Mouse (Mus musculus) v-Abl transformed pro-B cells (cell line): ENCODE measurements around the gene Fndc3b.

Experiments
- in situ Hi-C, 2 experiments: fragments of 400-800 bp; cut with MboI; formaldehyde crosslinking; loops; one replicate each; pipeline ENCODE4 v1.15.1; 2025; ENCODE audit not compliant: unreplicated experiment in 2 of 2

Gene Fndc3b

GRCm38 (mm10) chr3:27710648-27711428 is at the start of gene Fndc3b:
Gene Fndc3b, minus strand, starts transcription at chr3:27711307.
- in situ Hi-C loops, result no loop called here

- in situ Hi-C loops, result no loop called here
These were observed 49.2 kb upstream of the Fndc3b start for GRCm38 (mm10) chr3:27760278-27760677.

GRCm38 (mm10) chr3:27758976-27759375 is 47.9 kb upstream of the Fndc3b start:
- in situ Hi-C loops, result no loop called here

GRCm38 (mm10) chr3:27751657-27752056 is 40.5 kb upstream of the Fndc3b start:
- in situ Hi-C loops, result no loop called here

GRCm38 (mm10) chr3:27751156-27751555 is 40.0 kb upstream of the Fndc3b start:
- in situ Hi-C loops, result no loop called here

- in situ Hi-C loops, result no loop called here
These were observed 34.5 kb upstream of the Fndc3b start for GRCm38 (mm10) chr3:27745651-27746050.

GRCm38 (mm10) chr3:27744754-27745153 is 33.6 kb upstream of the Fndc3b start:
- in situ Hi-C loops, result no loop called here

- in situ Hi-C loops, result no loop called here
These were observed 32.4 kb upstream of the Fndc3b start for GRCm38 (mm10) chr3:27743271-27744145.

GRCm38 (mm10) chr3:27742124-27742523 is 31.0 kb upstream of the Fndc3b start:
- in situ Hi-C loops, result no loop called here

- in situ Hi-C loops, result no loop called here
These were observed 29.0 kb upstream of the Fndc3b start for GRCm38 (mm10) chr3:27740136-27740535.

- in situ Hi-C loops, result no loop called here
These were observed 25.1 kb upstream of the Fndc3b start for GRCm38 (mm10) chr3:27736180-27736579.

- in situ Hi-C loops, result no loop called here
These were observed 24.0 kb upstream of the Fndc3b start for GRCm38 (mm10) chr3:27735113-27735512.

GRCm38 (mm10) chr3:27728798-27729782 is 18.0 kb upstream of the Fndc3b start:
- in situ Hi-C loops, result no loop called here

GRCm38 (mm10) chr3:27728176-27728575 is 17.1 kb upstream of the Fndc3b start:
- in situ Hi-C loops, result no loop called here

GRCm38 (mm10) chr3:27725752-27726151 is 14.6 kb upstream of the Fndc3b start:
- in situ Hi-C loops, result no loop called here

GRCm38 (mm10) chr3:27724208-27724607 is 13.1 kb upstream of the Fndc3b start:
- in situ Hi-C loops, result no loop called here

GRCm38 (mm10) chr3:27718829-27719365 is 7.8 kb upstream of the Fndc3b start:
- in situ Hi-C loops, result no loop called here

GRCm38 (mm10) chr3:27713971-27714370 is 2.9 kb upstream of the Fndc3b start:
- in situ Hi-C loops, result no loop called here

- in situ Hi-C loops, result no loop called here
These were observed 1.3 kb upstream of the Fndc3b start for GRCm38 (mm10) chr3:27712421-27712820.
